Mouse (Mus musculus) ZHBTc4 (cell line): ENCODE measurements around the gene Rbmxl1.
A peak's percentile ranks its signal among the peaks of the same experiment; 100 is the strongest.

Experiments used
- DNase-seq: peaks from one replicate; pipeline ENCODE4 v3.0.0-alpha.2; 2011; ENCODE audit warnings: low read depth, low spot score

The Rbmxl1 gene

GRCm38 (mm10) chr8:78493031-78493430 is 15.7 kb downstream of the Rbmxl1 start:
- DNase-seq = peak; percentile 76

- DNase-seq = peak; percentile 26
Observed at GRCm38 (mm10) chr8:78489733-78490132, 19.0 kb downstream of the Rbmxl1 start.

GRCm38 (mm10) chr8:78477051-78477829 is 31.5 kb downstream of the Rbmxl1 start:
- peak; percentile 75 for DNase-seq

GRCm38 (mm10) chr8:78467889-78468288 is 40.8 kb downstream of the Rbmxl1 start:
- peak; percentile 84 for DNase-seq

- DNase-seq = no peak
Observed at GRCm38 (mm10) chr8:78463941-78464340, 44.8 kb downstream of the Rbmxl1 start.

GRCm38 (mm10) chr8:78456441-78456840 is 52.3 kb downstream of the Rbmxl1 start:
- DNase-seq = no peak
